Mouse (Mus musculus): ENCODE measurements at regions not wholly inside any gene's neighbourhood (a gene's known extent, or its start where the extent isn't known, plus 50 kb on each side); places are given as distances from the start of the nearest gene placed in this dataset.

DNA sequence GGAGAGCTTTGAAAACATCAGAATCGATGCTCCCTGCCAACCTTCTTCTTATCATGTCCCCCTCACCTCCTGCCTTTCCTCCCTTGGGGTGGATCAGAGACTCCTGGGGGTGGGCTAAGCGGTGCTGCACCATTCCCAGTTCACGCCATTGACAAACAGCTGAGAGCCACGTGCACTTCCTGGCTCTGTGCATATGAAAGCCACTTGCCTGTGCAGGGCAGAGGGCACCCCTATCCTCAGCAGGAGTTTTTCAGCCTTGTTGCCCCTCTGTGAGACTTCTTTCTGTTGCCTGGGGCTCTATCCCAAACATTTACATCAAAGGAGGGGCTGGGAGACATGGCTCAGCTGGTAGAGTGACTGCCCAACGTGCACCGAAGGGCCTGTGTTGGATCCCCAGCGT, 531.1 kb upstream of the Tbx3 start:
- TF ChIP-seq CTCF (IDR thresholded peaks at IDR 0.05; ENCODE audit: extremely low read depth, insufficient read depth, low read length) (no peak), POLR2A (IDR thresholded peaks at IDR 0.05; ENCODE audit: extremely low read depth, insufficient read depth, low read length) (no peak)
